Mouse (Mus musculus) erythroblast, embryonic 14.5 days (primary cell): ENCODE measurements around the gene Mpnd.

Experiments
- GATA1 ChIP-seq: IDR thresholded peaks from 2 replicates; pipeline ENCODE4 v1.6.1; 2012; ENCODE audit warnings: low read length, inconsistent platforms, mixed read lengths
- TAL1 ChIP-seq: IDR thresholded peaks from 3 replicates; pipeline ENCODE4 v1.6.1; 2012; ENCODE audit warnings: low read length, inconsistent platforms, mixed read lengths

GRCm38 (mm10) chr17:56024931-56025330 lies 19.4 kb downstream of the Mpnd start:
- TF ChIP-seq TAL1 (no peak), GATA1 (no peak)
